8 mouse cellular contexts compared by ENCODE assay signal in genomic region chr13:92483852-92484463, GRCm38 (mm10). TPM values are rescaled to one million over a fixed set of nuclear protein-coding genes. Genes with fewer than 3 reads are reported as not detected.
DNase-seq lines count a peak whose midpoint lies in the region; ATAC-seq and TF ChIP-seq lines count a peak whose summit lies in the region.

Fam151b (minus strand) TSS chr13:92484015.

- WGBS in lung, embryonic 14.5 days = 7% methylated on average over 19 of the region's 19 CpGs

- H3K9ac ChIP-seq in lung, embryonic 14.5 days = peak within 1 kb of the TSS; percentile 40; the same call in 1 of the 2 replicates

- H3K4me3 ChIP-seq in lung, embryonic 14.5 days (ENCODE audit: low read depth, low read length) = peak within 1 kb of the TSS; percentile 47

- H3K27me3 ChIP-seq in lung, embryonic 14.5 days (ENCODE audit: insufficient read depth, low read length) = no peaks in the 10 kb centered on the region

- H3K4me2 ChIP-seq in lung, embryonic 14.5 days = peak within 1 kb of the TSS; percentile 72

- DNase-seq in Muller cell, postnatal 12 days (ENCODE audit: inconsistent ontology term) = peak; percentile 89
- peak; percentile 97 for DNase-seq in cerebellum, adult 9-11 months
- peak; percentile 92 to 93 for DNase-seq in layer of hippocampus, adult 8-10 months (ENCODE audit: low spot score in 2 of 2)
- DNase-seq in lung, embryonic 14.5 days = peak; percentile 95
- peak; percentile 91 for DNase-seq in testis, postnatal 14 days (ENCODE audit: low spot score)

- peak; percentile 98 for ATAC-seq in frontal cortex, adult (ENCODE audit: low TSS enrichment)
- ATAC-seq in hematopoietic stem cell, adult 5-6 weeks (replicated peaks in 1 of 2; ENCODE audit: insufficient read depth in 1 of 2, low FRiP score in 2 of 2, low TSS enrichment in 1 of 2, low read depth in 1 of 2, poor library complexity in 2 of 2, severe bottlenecking in 2 of 2) = peak; percentile 100
- ATAC-seq in lung, embryonic 14.5 days (ENCODE audit: insufficient read depth) = peak; percentile 99
- peak; percentile 100 for ATAC-seq in neutrophil, adult 5-6 weeks (ENCODE audit: extremely low read depth, insufficient number of reproducible peaks, low FRiP score, poor library complexity, severe bottlenecking)

- no peaks in the 10 kb centered on the region for H3K9me3 ChIP-seq in lung, embryonic 14.5 days (ENCODE audit: low read depth, low read length)

- H3K27ac ChIP-seq in lung, embryonic 14.5 days (ENCODE audit: low read depth) = peak within 1 kb of the TSS; percentile 47; the same call in 1 of the 2 replicates

- no peak for TF ChIP-seq CTCF in lung, embryonic 14.5 days (IDR thresholded peaks at IDR 0.05; ENCODE audit: low read depth)

- 0 out of 2 replicates have a peak, but pooled peaks cover 3% of the 10 kb centered on the region for H3K36me3 ChIP-seq in lung, embryonic 14.5 days (ENCODE audit: insufficient read depth)

- H3K4me1 ChIP-seq in lung, embryonic 14.5 days (ENCODE audit: insufficient read depth) = no peaks in the 10 kb centered on the region

RNA-seq across cellular contexts. Expression of gene Fam151b, which starts in this region (rescaled TPM):
- total RNA-seq in hematopoietic stem cell, adult 5-6 weeks (2017) = 8.5 and 10.1 TPM in 2 replicates
- 10 to 100 TPM in 2 of 4 experiments, 1 to 10 TPM in 2; 7.9 to 11.3 (median 10.4) TPM for total RNA-seq in layer of hippocampus, adult 8-10 months (2022)
- polyA plus RNA-seq in lung, embryonic 14.5 days (2014; fragmentation: Nextera tagmentation; extraction: Ambion mirVana) = 0.37 TPM in 1 of 2 replicates, not detected in the other
- 5.9 and 6.5 TPM in 2 replicates for total RNA-seq in neutrophil, adult 5-6 weeks (2017)

Comparison
In these comparisons a context has a peak if more than half of its experiments do, and no peak if none do; other contexts are left out.
1. Peak in every context shown above with its lines: DNase-seq, ATAC-seq, H3K4me3 ChIP-seq and H3K27ac ChIP-seq.
2. Peak in DNase-seq, ATAC-seq, H3K4me3 ChIP-seq, H3K27ac ChIP-seq, H3K9ac ChIP-seq and H3K4me2 ChIP-seq in lung, embryonic 14.5 days; RNA of the gene not detected or under 1 TPM.